Mouse (Mus musculus): ENCODE data around the gene Gm34653.

Gene Gm34653

GRCm38 (mm10) chr2:34818492-34818891 is 14.3 kb upstream of the Gm34653 start:
- peak; percentile 19 for DNase-seq

GRCm38 (mm10) chr2:34825827-34826459 is 6.9 kb upstream of the Gm34653 start, which contains the start of gene Fbxw2:
TSS of gene Fbxw2 (minus strand) at chr2:34826311.
- DNase-seq: peak; percentile 99

- peak; percentile 81 for DNase-seq
Measured at GRCm38 (mm10) chr2:34826460-34827231, 6.2 kb upstream of the Gm34653 start.

GRCm38 (mm10) chr2:34827591-34827990 is 5.2 kb upstream of the Gm34653 start:
- DNase-seq: peak; percentile 64

GRCm38 (mm10) chr2:34828026-34828425 is 4.8 kb upstream of the Gm34653 start:
- DNase-seq: peak; percentile 62

GRCm38 (mm10) chr2:34830066-34830465 is 2.7 kb upstream of the Gm34653 start:
- DNase-seq: peak; percentile 85

GRCm38 (mm10) chr2:34833624-34834023 is 817 bp downstream of the Gm34653 start:
- peak; percentile 68 for DNase-seq

GRCm38 (mm10) chr2:34835669-34836068 is 2.9 kb downstream of the Gm34653 start:
- no peak for DNase-seq

GRCm38 (mm10) chr2:34840143-34840542 is 7.3 kb downstream of the Gm34653 start:
- DNase-seq: peak; percentile 78

GRCm38 (mm10) chr2:34841706-34842105 is 8.9 kb downstream of the Gm34653 start:
- DNase-seq: peak; percentile 42

- peak; percentile 99 for DNase-seq
Measured at GRCm38 (mm10) chr2:34843211-34843939, 10.6 kb downstream of the Gm34653 start.

GRCm38 (mm10) chr2:34847702-34848101 is 14.9 kb downstream of the Gm34653 start:
- no peak for DNase-seq

GRCm38 (mm10) chr2:34855265-34855664 is 22.5 kb downstream of the Gm34653 start:
- DNase-seq: no peak

- DNase-seq: no peak
Measured at GRCm38 (mm10) chr2:34857728-34858127, 24.9 kb downstream of the Gm34653 start.

- peak; percentile 66 for DNase-seq
Measured at GRCm38 (mm10) chr2:34869680-34870079, 36.9 kb downstream of the Gm34653 start.

- DNase-seq: peak; percentile 100
Measured at GRCm38 (mm10) chr2:34870520-34871474, 38.0 kb downstream of the Gm34653 start.

GRCm38 (mm10) chr2:34874271-34874670 is 41.5 kb downstream of the Gm34653 start, which contains the start of gene Cutal:
TSS of gene Cutal (plus strand) at chr2:34874396.
- peak; percentile 88 for DNase-seq

GRCm38 (mm10) chr2:34874816-34875345 is 42.1 kb downstream of the Gm34653 start, which contains the start of gene Psmd5:
TSS of gene Psmd5 (minus strand) at chr2:34874968.
- peak; percentile 80 for DNase-seq

- peak; percentile 49 for DNase-seq
Measured at GRCm38 (mm10) chr2:34880054-34880453, 47.2 kb downstream of the Gm34653 start.

GRCm38 (mm10) chr2:34882757-34883156 is 50.0 kb downstream of the Gm34653 start:
- DNase-seq: peak; percentile 52

GRCm38 (mm10) chr2:34883190-34883589 is 50.4 kb downstream of the Gm34653 start:
- peak; percentile 41 for DNase-seq

GRCm38 (mm10) chr2:34884186-34884585 is 51.4 kb downstream of the Gm34653 start:
- no peak for DNase-seq
